Mouse (Mus musculus) 416B (cell line): ENCODE results near the gene Gng2.
"Not testable (repeated sequence)": the region's sequence is repeated elsewhere in the genome, so short reads cannot be mapped to it uniquely, and the experiment has no call there.

ENCODE experiments used
- DNase-seq: peaks from one replicate; pipeline ENCODE4 v3.0.0; 2011; ENCODE audit warnings: low read depth

Gng2 gene

DNA sequence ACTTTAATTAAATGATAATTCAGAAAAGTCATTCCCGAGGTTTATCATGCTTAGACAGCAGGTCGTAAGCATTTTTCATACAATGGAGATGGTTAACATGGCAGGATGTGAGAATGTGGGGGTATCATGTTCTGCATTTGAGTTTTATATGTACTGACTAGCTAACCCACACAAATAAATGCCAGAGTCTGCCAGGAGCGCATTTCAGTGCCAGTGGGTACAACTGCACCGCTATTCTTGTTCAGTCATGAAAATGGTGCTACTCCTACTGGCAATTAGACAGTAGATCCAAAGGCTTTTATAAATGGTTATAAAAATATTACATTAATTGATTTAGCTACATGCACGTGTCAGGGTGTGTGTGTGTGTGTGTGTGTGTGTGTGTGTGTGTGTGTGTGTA lies 38.9 kb downstream of the Gng2 start:
- no peak for DNase-seq

DNA sequence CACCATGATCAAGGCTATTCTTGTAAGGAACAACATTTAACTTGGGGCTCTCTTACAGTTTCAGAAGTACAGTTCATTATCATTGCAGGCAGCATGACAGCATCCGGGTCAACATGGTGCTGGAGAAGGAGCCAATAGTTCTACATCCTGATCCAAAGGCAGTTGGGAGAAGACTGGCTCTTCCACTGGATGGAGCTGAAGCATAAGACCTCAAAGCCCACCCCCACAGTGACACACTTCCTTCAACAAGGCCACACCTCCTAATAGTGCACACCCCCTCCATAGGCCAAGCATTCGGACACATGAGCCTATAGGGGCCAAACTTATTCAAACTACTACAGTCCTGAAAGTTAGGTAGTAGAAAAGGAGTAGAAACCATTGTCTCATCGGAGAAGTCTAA lies 42.3 kb downstream of the Gng2 start:
- no peak for DNase-seq

DNA sequence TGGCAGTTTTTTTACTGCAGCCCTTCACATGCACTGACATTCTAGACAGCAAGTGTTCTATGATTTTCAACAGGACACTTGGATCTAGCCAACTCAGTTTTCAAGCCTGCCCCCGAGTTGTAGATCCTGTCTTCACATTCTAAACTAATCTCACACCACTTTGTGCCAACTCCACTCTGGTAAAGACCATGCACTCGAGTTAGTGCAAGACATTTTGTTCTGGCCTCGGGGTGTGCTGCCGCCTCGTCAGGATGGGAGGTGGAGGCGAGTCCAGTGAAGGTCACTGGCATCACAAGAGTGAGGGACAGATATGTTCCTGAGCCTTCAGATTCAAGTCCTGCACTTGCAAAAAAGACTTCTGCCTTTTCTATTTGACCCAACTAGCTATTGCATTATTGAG lies 44.1 kb downstream of the Gng2 start:
- DNase-seq: no peak

DNA sequence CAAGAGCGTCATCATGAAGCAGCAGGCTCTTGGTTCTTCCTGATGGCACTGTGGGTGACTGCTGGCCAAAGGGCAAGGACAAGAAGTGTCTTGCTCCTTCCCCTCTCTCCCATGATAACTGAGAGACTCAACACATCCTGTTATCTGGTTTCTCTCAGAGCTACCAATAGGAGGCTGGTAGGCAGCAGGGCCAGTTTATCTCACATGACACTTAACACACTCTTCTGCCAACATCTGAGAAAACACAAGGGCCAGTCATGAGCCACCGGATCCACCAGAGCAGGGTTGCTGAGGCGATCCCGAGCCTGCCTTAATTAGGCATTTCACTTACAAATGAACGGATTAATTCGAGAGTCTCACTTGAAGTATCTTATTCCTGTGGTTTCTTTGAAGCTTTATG lies 49.5 kb downstream of the Gng2 start:
- no peak for DNase-seq

DNA sequence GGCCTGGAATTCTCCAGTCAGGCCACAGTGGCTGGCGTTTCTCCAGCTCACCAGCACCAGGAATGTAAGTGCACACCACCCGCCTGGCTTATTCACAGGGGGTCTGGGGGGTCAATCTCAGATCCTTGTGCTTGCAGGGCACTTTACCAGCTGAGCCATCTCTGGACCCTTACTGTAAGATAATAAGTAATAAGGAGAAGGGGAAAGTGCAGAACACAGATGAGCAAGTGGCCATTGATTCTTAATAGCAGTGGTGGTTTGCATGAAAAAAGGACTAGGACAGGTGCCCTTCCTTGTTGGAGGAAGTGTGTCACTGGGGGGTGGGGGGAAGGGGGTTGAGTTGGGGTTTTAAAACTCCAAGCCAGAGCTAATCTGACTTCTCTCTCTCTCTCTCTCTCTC lies 50.3 kb downstream of the Gng2 start:
- DNase-seq: no peak

DNA sequence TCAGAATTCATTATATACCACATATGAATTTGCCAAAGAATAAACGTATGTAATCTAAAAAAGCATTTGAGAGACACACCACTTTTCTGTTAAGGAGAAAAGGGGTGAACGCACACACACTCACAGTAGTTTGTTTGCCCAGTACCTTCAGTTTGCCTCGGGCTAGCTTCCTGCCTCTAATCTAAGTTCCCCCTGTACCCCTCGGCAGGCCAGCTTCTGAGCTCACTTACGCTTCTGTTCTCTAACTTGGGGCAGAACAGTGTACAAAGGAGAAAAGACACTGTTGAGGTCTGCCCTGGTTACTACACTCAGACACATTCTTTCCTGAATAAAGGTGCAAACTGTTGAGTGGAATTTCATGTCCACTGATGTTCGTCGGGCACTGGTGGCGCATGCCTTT lies 51.1 kb downstream of the Gng2 start:
- DNase-seq: no peak

DNA sequence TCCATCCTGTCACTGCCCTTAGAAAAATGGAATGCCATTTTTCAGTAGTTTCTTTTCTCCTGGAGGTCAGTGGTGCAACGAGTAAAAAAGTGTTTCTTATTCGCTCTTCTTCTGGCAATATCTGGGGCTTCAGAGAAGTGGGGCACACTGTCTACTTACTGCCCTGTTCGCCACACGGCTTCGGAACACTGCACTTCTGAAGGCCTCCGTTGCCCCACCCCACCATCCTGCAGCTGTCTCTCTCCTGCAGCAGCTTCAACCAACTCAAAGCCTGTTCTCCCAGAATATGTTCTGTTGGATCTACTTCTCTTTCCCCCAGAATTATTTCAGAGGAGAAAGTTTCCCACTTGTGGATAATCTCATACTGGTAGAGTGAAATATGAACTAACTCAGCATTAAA lies 52.3 kb downstream of the Gng2 start:
- no peak for DNase-seq

DNA sequence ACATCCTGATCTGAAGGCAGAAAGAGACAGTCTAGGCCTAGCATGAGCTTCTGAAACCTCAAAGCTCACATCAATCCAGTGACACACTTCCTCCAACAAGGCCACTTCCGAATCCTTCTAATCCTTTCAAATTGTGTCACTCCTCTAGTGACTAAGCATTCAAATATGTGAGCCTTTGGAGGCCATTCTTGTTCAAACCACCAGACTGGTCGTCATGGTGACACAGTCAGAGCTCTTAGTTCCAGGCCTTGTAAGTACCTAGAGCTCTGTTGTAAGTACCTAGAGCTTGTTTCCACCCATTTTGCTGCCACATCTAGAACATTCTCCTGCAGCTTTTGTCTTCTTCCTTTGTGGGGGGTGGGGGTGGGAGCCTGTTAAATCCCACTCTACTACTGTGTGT lies 53.3 kb downstream of the Gng2 start:
- peak; percentile 38 for DNase-seq

DNA sequence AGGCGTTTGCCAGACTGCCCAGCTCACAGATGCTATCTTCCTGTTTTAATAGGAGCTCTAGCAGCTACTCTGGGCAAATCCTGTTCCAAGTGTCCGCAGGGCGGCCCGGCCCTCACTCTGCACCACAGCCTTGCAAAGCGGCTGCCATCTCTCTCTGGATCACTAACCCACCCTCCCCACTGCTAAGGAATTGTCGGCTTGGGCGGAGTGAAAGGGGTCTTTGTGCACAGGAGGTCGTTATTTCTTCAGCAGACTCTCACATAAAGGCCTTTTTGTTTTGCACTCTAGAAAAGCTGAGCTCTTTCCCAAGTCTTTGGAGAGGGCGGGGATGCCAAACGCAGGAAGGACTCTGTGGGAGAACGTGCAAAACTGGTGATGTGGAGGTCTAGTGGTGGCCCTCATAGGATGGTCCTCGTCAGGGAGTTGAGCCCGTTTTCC lies 57.2 kb downstream of the Gng2 start:
- DNase-seq: no peak

DNA sequence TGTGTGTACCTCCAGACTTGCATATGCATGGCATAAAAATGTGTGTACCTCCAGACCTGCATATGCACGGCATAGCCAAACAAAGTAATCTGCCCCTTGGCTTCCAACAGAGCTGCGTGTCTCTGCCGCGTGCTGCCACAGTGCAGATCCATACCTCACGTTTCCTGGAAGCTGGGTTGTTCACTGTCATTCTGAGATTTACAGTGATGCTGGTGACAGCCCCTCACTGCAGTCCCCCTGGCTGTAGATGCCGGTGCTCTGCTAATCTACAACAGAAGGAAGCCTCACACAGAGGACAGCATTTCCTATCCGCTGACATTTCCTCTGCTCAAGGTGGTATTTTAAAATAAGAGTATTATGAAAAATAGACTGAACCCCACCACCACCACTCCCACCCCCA lies 57.6 kb downstream of the Gng2 start:
- no peak for DNase-seq

DNA sequence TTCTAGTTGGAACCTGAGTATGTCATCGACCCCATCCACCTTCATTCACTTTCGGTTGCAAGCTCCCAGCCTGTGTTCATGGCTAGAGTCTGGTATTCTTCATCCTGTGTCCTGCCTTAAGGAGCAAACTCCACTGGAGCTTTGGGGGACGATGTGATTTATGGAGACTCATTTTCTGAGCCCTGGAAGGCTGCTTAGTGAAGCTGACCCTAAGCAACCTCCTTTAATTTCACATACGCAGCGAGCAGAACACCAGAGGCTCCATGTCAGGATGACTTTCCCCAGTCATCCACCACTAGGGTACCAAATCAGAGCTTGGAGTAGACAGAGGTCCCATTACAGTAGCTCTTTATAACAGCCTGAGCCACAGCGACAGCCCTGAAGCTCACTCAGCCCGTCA lies 59.9 kb downstream of the Gng2 start:
- DNase-seq: no peak

DNA sequence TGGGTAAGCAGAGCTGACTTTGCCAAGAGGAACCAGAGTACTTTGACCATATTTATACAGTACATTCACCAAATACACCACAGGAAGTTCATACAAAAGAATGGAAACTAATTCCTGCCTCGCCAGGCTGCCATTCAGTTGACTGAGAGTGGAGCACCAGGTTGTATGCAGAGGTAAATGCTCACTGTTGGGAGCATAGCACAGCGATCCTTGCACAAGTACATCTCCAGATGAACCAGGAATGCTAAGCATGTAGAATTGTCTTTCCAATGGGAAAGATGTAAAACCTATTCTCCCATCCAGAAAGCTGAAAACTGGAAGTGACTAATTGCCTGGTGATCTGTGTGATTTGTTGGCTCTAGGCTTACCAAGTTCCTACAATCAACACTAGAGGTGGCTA lies 61.1 kb downstream of the Gng2 start:
- peak; percentile 33 for DNase-seq

DNA sequence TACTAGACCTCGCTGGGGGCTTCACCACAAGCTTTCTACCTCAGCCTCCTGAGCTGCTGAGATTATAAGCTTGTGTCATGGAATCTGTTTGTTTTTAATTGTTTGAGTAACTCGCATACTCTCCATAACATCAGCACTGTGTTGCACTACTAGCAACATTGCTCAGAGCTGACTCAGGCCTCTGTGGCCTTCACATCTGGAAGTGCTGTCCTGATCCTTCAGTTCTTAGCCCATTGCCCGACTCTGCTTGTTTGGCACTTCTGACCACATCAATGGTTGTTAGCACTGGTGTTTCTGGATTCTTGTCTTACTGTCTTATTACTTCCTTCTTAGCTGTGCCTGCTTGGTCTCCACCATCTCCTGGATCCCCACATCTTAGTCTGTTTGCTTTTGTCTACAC lies 64.5 kb downstream of the Gng2 start:
- DNase-seq: no peak

DNA sequence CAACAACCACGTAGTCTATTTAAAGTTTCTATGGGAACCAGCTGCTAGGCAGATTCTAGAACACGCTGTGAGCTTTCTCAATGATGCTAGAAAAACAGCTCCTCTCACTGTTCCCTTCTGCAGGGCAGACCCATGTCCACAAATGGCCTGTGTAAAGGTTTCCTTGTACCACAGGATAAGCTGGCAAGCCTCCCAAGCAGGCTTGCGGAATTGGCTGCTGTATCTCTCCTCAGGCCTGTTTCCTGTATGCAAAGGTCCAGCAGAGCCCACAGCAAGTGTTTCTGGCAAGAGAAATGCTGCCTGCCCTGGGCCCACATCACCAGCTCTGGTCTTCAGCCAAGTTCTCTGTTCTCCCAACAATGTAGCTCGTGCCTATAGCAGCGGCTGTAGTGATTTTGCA lies 71.8 kb downstream of the Gng2 start:
- peak; percentile 96 for DNase-seq

DNA sequence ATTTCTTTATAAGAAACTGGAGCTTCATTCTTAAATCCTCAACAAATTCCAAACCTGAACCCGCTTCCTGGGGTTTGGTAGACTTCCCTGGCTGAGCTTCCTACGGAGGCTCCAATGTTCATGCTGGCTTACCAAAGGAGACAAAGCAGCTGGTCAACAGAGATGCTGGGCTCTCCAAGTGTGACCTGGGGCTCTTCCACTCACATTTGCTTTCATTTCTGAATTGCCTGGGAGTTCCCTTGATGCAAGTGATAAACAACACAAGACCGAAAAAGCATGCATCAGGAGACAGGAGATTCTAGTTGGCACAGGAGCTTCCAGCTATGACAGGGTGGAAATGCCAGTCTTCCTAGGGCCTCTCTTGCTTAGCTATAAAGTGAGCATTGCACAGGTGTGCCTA lies 72.6 kb downstream of the Gng2 start:
- no peak for DNase-seq

DNA sequence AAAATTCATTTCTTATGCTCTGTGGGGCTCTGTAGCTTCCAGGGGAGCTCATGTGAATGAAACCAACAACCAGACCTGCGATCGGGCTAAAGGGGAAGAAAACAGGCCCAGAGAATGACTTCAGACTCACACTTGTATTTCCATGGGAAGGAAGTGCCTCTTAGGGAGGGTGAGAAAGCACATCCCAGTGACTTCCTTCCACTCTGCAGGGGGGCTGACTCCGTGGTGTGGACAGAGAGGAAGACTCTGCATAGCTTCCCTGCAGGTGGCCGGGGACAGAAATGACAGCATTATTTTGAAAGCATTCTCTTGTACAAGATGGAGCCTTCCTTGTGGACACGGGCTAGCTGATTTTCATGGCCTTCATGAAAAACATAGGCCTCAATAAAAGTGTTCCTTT lies 73.4 kb downstream of the Gng2 start:
- DNase-seq: peak; percentile 11

DNA sequence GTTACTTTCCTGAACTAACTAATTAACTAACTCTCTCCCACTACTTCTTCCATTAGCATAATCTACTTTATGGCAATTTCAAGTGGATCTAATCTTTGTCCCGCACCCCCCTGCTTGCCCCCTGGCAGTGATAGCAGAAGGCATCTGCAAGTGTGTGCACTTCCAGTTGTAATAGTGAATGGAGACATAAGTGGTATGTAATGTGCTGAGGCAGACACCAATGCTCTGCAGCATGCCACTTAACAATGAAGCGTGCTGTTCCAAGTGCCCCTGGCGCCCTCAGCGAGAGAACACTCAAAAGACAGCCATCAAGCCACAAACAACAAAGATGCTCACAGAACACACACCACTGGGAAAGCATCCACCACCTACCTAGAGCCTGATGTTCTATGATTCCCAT lies 76.9 kb downstream of the Gng2 start:
- no peak for DNase-seq

DNA sequence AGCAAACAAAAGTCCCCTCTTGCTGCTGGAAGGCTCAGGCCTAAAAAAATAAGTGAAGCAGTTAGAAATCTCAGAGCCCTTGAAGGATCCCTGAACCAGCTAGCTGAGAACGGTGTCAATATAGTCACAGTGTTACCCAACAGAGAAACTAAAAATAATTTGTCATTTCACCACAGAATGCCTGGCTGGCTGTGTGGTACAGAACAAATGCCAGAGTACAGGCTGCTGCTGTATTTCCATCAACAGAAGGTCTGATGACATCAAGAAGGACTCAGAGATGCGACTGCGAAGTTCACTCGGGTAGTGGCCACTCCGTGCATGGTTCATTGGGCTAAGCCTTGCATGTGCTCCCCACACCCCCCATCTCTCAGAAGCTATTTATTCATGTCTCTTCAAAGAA lies 89.9 kb downstream of the Gng2 start:
- no peak for DNase-seq

DNA sequence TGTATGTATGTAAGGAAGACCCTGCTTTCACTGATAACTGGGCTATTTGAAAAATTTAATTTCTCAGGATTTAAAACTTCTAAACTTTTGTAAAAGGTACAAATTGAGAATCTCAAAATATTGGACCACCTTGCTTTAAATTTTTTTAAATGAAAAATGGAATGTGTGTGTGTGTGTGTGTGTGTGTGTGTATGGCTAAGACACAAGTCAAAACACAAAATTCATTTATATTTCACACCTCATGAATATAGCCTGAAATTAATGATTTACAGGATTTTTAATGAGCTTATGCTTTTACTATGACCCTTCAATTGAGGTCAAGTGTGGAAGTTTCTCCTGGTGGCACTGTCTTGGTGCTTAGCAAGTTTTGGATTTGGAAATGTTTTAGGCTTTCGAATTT lies 93.0 kb downstream of the Gng2 start:
- not testable (repeated sequence) for DNase-seq

DNA sequence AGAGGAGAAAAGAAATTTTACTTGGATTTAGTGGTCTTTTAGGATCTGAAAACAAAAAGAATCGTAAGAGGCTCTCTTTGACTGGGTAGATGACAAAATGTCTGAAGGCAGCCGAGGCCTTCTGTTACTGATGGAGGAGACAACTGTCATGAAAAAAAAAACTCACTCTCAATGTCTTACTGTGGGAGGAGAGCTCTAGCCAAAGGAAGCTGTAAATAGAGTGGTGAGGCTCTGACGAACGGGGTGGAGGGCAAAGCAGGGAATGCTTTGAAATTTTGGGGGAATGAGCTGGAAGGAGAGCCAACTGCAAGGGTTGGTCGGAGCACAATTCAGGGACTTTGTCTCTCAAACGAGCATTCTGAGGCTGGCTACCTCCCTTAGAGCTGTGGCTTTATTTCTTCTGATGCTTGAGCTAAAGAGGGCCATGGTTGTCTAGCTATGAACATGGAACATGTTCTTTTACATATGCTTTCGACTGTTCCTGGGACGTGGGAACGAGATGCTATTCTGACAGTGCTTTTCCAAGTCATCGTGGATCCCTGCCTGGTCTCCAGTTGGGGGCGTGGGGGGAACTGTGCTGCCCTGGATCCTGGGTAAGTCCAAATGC lies 103.1 kb downstream of the Gng2 start:
- DNase-seq: no peak

DNA sequence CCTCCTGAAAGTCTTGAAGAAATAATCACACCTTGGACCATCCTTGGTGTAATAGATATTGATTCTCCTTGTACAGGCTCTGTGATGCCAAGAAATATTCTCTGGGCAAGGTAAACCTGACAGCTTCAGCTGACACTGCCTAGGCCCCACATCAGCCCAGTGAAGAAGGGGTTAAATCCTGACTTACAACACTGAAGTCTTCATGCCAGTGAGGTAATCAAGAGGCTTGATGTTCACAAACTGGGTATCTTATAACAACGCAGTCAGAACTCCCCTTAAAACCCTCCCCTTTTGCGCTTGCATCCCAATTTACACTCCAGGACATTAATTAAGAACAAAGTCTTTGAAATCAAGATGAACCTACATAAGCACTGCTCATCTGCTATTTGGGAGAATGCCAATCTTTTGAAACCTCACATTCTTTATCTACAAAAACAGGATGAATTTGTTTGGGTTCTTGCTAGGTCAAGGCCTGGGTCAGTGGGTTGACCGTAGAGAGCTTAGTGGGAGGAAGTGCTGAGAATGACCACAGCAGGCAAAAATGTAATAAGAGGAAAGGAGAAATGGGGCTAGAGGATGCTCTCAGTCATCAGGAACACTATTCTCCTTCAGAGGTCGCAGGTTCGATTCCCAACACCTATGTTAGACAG lies 110.0 kb downstream of the Gng2 start:
- peak; percentile 90 for DNase-seq

DNA sequence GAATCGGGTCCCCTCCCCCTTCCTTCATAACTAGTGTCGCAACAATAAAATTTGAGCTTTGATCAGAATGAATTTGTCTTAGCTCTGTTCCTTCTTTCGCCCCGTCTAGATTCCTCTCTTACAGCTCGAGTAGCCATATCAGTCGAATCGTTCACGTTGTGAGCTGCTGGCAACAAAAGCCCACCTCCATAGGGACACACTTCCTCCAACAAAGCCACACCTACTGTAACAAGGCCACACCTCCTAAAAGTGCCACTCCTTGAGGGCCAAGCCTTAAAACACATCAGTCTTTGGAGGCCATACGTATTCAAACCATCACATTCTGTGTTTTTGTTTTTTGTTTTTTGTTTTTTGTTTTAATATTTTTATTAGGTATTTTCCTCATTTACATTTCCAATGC lies 112.3 kb downstream of the Gng2 start:
- DNase-seq: not testable (repeated sequence)

DNA sequence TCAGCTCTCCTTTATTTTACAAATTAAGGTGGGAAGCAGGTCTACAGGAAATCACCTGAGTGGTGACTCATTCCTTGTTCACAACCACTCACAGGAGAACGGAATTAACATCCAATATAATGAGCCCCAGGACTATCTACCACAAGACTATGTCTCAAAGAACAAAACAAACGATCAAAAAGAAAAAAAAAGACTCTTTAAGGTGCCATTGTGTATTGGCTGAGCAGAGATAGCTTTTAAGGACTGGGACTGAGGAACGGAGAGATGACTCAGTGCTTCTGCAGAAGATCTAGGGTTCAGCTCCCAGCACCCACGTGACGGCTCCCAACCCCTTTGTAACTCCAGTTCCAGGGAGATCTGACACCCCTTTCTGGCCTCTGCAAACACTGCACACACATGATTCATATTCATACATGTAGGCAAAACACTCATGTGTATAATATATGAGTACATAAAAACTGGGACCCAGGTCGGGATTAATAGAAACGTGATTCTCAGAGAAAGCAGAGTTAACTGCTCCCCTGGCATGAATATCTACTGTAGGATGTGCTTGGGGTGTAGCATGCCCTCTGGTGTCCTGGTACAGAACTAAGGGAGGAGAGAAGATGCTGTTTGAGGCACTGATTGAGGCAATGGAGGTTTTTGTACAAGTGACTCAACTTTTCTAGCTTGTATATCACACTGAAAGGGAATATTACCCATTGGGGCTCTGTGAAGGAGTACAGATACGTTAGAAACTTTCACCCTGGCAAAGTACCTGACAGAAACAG lies 115.9 kb downstream of the Gng2 start:
- no peak for DNase-seq

DNA sequence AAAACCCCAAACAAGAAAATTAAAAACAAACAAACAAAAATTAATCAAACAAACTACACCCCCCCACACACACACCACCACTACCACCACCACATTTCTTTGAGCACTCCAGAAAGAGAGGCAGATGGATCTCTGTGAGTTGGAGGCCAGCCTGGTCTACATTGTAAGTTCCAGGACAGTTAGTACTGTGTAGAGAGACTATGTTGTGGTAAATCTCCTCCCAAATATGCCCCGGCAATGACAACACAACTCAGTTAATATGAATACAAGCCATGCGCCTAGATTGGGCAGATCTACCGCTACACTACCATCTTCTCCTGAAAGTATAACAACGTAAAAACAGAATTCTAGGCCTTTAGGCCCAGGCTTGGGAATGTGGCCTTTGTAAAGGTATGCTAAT lies 117.1 kb downstream of the Gng2 start:
- DNase-seq: no peak
